Mouse (Mus musculus) hindbrain, postnatal 0 days (tissue): ENCODE results near the gene Ppia. TPM values are rescaled to one million over a fixed set of nuclear protein-coding genes. Genes with fewer than 3 reads are reported as not detected.

Source experiments
- ATAC-seq: fragments of 200-750 bp; cut with Nextera tagmentation; 2 replicates; pipeline ENCODE4 v1.8.0; 2017; ENCODE audit warnings: mild to moderate bottlenecking, moderate TSS enrichment, moderate library complexity
- DNase-seq: peaks from one replicate; pipeline ENCODE4 v3.0.0-alpha.2; 2015; ENCODE audit warnings: low spot score
- H3K27ac ChIP-seq: fragments of 300-500 bp; sonication (generic); 2 replicates; pipeline ENCODE4 v1.5.1; 2014; ENCODE audit warnings: mild to moderate bottlenecking
- H3K27me3 ChIP-seq: fragments of 300-500 bp; sonication (generic); 2 replicates; pipeline ENCODE4 v1.6.1; 2014; ENCODE audit warnings: low read length, mixed read lengths; ENCODE audit not compliant: insufficient read depth
- H3K36me3 ChIP-seq: fragments of 300-500 bp; sonication (generic); 2 replicates; pipeline ENCODE4 v1.6.1; 2014; ENCODE audit warnings: low read length, mixed read lengths; ENCODE audit not compliant: insufficient read depth
- H3K4me1 ChIP-seq: fragments of 300-500 bp; sonication (generic); 2 replicates; pipeline ENCODE4 v1.6.1; 2014; ENCODE audit warnings: antibody characterized with exemption, low read length, mixed read lengths; ENCODE audit not compliant: insufficient read depth
- H3K4me2 ChIP-seq: fragments of 300-500 bp; sonication (generic); 2 replicates; pipeline ENCODE4 v1.6.1; 2014; ENCODE audit warnings: low read depth, mild to moderate bottlenecking, low read length, moderate library complexity, mixed read lengths
- H3K4me3 ChIP-seq: fragments of 300-500 bp; sonication (generic); 2 replicates; pipeline ENCODE4 v1.5.1; 2014; ENCODE audit warnings: low read length
- H3K9ac ChIP-seq: fragments of 300-500 bp; sonication (generic); replicated peaks from 2 replicates; pipeline ENCODE4 v1.6.1; 2014; ENCODE audit warnings: mild to moderate bottlenecking, low read length, moderate library complexity, mixed read lengths
- H3K9me3 ChIP-seq: fragments of 300-500 bp; sonication (generic); 2 replicates; pipeline ENCODE4 v1.6.1; 2016; ENCODE audit warnings: low read length, mixed read lengths
- CTCF ChIP-seq: IDR thresholded peaks from 2 replicates; pipeline ENCODE4 v1.5.1; 2016; ENCODE audit warnings: antibody characterized with exemption, control low read depth, low read depth
- WGBS: fragments of 180-500 bp; shearing (Covaris S2); extraction: QIAGEN DNeasy Blood & Tissue Kit; methylation state at CpG from one replicate; pipeline ENCODE4 v1.1.7; 2014; 5-methylcytosine and 5-hydroxymethylcytosine counted together
- polyA plus RNA-seq: library from polyadenylated mRNA; unstranded; fragments of >200 nt; fragmentation: Nextera tagmentation; extraction: Ambion mirVana; gene quantifications from 2 replicates; pipeline ENCODE4 v1.2.1, GENCODE M21; 2015
- total RNA-seq: library from RNA; depleted of rRNA; stranded (reverse); fragments of >200 nt; gene quantifications from 2 replicates; pipeline ENCODE4 v1.2.3, GENCODE M21; 2014

Gene Ppia
- total and polyA plus RNA-seq, 2 experiments from 2014 or later, result 2,267 to 5,475 TPM

- 86% methylated on average over 9 of the region's 9 CpGs for WGBS
These were observed 42.5 kb upstream of the Ppia start for GRCm38 (mm10) chr11:6372784-6373183.

GRCm38 (mm10) chr11:6380916-6381315 lies 34.3 kb upstream of the Ppia start:
- H3K9me3 ChIP-seq, result no peaks in the 10 kb centered on the region
- H3K27me3 ChIP-seq, result no peaks in the 10 kb centered on the region
- H3K4me2 ChIP-seq, result no peak overlapping the region
- 89% methylated on average over 6 of the region's 6 CpGs for WGBS
- TF ChIP-seq CTCF, result no peak
- no peaks in the 10 kb centered on the region for H3K36me3 ChIP-seq
- H3K9ac ChIP-seq, result no peak overlapping the region
- H3K4me3 ChIP-seq, result no peak overlapping the region
- H3K4me1 ChIP-seq, result no peaks in the 10 kb centered on the region
- no peak overlapping the region for H3K27ac ChIP-seq
- no peak for DNase-seq
- ATAC-seq, result no peak

More at GRCm38 (mm10) chr11:6372784-6373183, 42.5 kb upstream of the Ppia start:
- no peak overlapping the region for H3K4me3 ChIP-seq
- TF ChIP-seq CTCF, result no peak
- no peak for DNase-seq
- H3K27ac ChIP-seq, result no peak overlapping the region
- no peaks in the 10 kb centered on the region for H3K27me3 ChIP-seq
- H3K36me3 ChIP-seq, result no peaks in the 10 kb centered on the region
- no peak overlapping the region for H3K9ac ChIP-seq
- H3K4me1 ChIP-seq, result no peaks in the 10 kb centered on the region
- no peak for ATAC-seq
- H3K9me3 ChIP-seq, result no peaks in the 10 kb centered on the region
- H3K4me2 ChIP-seq, result no peak overlapping the region

- peak overlapping the region; percentile 93 for H3K27ac ChIP-seq
- no peaks in the 10 kb centered on the region for H3K27me3 ChIP-seq
- WGBS, result 91% methylated on average over 6 of the region's 6 CpGs
- ATAC-seq (no peak), DNase-seq (no peak)
- no peak for TF ChIP-seq CTCF
- no peaks in the 10 kb centered on the region for H3K9me3 ChIP-seq
- peak overlapping the region; percentile 71 for H3K4me3 ChIP-seq
- H3K4me2 ChIP-seq, result peak overlapping the region; percentile 84
- H3K9ac ChIP-seq, result no peak overlapping the region
- peaks cover 19% of the 10 kb centered on the region; the same call in 1 of the 2 replicates for H3K4me1 ChIP-seq
- H3K36me3 ChIP-seq, result no peaks in the 10 kb centered on the region
These were observed 27.0 kb upstream of the Ppia start for GRCm38 (mm10) chr11:6388126-6388725.

GRCm38 (mm10) chr11:6388726-6389413 lies 26.4 kb upstream of the Ppia start, which contains the start of gene Zmiz2:
Gene Zmiz2 (plus strand): TSS chr11:6389074.
- Histone ChIP-seq H3K27ac (peak within 1 kb of the TSS; percentile 93), H3K4me1 (peaks cover 19% of the 10 kb centered on the region; the same call in 1 of the 2 replicates), H3K36me3 (no peaks in the 10 kb centered on the region), H3K4me3 (peak within 1 kb of the TSS; percentile 71), H3K27me3 (no peaks in the 10 kb centered on the region), H3K4me2 (peak within 1 kb of the TSS; percentile 84), H3K9ac (peak within 1 kb of the TSS; percentile 86), H3K9me3 (no peaks in the 10 kb centered on the region)
- DNase-seq, result peak; percentile 96
- no peak for TF ChIP-seq CTCF
- peak; percentile 98 for ATAC-seq
- WGBS, result 6% methylated on average over 49 of the region's 60 CpGs

- no peak; the same call in 1 of the 2 replicates for ATAC-seq
- Histone ChIP-seq H3K4me2 (peak overlapping the region; percentile 84), H3K27ac (peak overlapping the region; percentile 93), H3K27me3 (no peaks in the 10 kb centered on the region), H3K9me3 (no peaks in the 10 kb centered on the region), H3K4me1 (peaks cover 19% of the 10 kb centered on the region; the same call in 1 of the 2 replicates), H3K9ac (peak overlapping the region; percentile 86), H3K4me3 (peak overlapping the region; percentile 71), H3K36me3 (no peaks in the 10 kb centered on the region)
- no peak for TF ChIP-seq CTCF
- no peak for DNase-seq
- 0% methylated on average over 19 of the region's 43 CpGs for WGBS
These were observed 25.7 kb upstream of the Ppia start for GRCm38 (mm10) chr11:6389483-6389921.

GRCm38 (mm10) chr11:6390376-6391053 lies 24.7 kb upstream of the Ppia start:
- H3K36me3 ChIP-seq, result no peaks in the 10 kb centered on the region
- H3K27ac ChIP-seq, result 0 out of 2 replicates have a peak overlapping the region, but pooled peaks have one; percentile 93
- H3K4me3 ChIP-seq, result peak overlapping the region; percentile 71
- peak overlapping the region; percentile 86 for H3K9ac ChIP-seq
- no peak for DNase-seq
- H3K4me2 ChIP-seq, result peak overlapping the region; percentile 84
- no peak for ATAC-seq
- TF ChIP-seq CTCF, result no peak
- no peaks in the 10 kb centered on the region for H3K27me3 ChIP-seq
- WGBS, result 77% methylated on average over 8 of the region's 8 CpGs
- peaks cover 19% of the 10 kb centered on the region; the same call in 1 of the 2 replicates for H3K4me1 ChIP-seq
- H3K9me3 ChIP-seq, result no peaks in the 10 kb centered on the region
